Mouse (Mus musculus) telencephalon, adult 2 months (tissue): ENCODE measurements at regions not wholly inside any gene's neighbourhood (a gene's known extent, or its start where the extent isn't known, plus 50 kb on each side); places are given as distances from the start of the nearest gene placed in this dataset.

ENCODE experiments used
- DNase-seq: peaks from one replicate; pipeline ENCODE4 v3.0.0-alpha.2; 2011; ENCODE audit warnings: low read depth, low spot score

- no peak for DNase-seq
Measured at GRCm38 (mm10) chr3:52644178-52645128, 372.6 kb downstream of the Cog6 start.

DNA sequence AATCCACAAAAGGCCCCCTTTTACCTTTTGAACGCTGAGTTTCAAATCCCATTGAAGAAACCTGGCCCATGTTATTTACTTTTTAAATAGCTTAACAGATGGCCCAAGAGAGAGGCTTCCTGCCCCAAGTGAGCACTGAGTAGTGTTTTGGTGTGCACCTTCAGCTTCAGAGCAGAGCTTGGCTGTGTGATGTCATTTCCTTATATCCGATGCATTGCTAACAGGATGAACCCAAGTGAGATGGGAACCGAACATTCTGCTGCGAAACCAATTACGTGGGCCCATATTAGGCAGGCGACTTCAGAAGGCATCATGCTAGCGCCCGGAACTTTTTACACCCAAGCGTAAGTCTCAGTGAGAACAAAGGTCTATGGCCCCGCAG lies 373.2 kb downstream of the Cog6 start:
- no peak for DNase-seq

- no peak for DNase-seq
Measured at GRCm38 (mm10) chr3:52643100-52643551, 373.9 kb downstream of the Cog6 start.

- no peak for DNase-seq
Measured at GRCm38 (mm10) chr3:52641226-52642181, 373.4 kb downstream of the Foxo1 start.

- no peak for DNase-seq
Measured at GRCm38 (mm10) chr3:52640250-52641147, 372.4 kb downstream of the Foxo1 start.

GRCm38 (mm10) chr3:52638816-52639215 lies 370.7 kb downstream of the Foxo1 start:
- no peak for DNase-seq

GRCm38 (mm10) chr3:52634353-52634752 lies 366.2 kb downstream of the Foxo1 start:
- DNase-seq, result no peak

- no peak for DNase-seq
Measured at GRCm38 (mm10) chr3:52633491-52634100, 365.5 kb downstream of the Foxo1 start.

DNA sequence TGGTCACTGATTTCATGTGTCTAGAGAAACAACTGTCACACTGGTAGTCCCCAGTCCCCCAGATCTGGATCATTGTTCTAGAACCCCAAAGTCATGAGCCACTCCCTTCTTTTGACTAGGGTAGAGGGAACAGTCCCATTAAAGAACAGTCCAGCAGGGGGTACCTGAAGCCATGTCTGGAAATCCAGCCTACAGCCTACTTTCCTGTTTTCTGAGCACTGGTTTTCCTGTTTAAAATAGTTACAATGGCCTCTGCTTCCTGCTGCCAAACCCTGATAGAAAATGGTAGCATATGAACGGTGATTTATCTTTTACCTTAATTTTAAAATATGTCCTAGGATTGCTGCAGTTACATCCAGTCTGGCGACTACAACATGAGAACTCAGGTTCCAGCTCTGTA lies 364.5 kb downstream of the Foxo1 start:
- DNase-seq, result no peak

DNA sequence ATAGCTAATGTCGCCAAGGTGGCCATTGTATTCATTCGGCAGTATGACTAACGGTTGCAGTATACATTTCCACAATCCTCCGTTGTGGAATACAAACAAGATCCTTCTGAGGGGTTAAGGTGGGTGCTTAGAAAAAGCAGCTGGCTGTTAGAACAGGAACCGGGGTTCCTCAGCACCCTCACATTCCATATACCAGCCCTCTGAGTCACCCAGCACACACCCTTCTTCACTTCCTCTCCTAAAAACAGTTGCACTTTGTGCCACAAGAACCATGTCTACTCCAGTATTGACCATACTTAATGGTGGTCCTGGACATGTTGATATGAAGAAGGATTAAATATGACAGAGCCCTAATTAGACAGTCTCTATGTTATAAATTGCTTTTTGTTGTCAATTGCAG lies 362.1 kb downstream of the Foxo1 start:
- no peak for DNase-seq

DNA sequence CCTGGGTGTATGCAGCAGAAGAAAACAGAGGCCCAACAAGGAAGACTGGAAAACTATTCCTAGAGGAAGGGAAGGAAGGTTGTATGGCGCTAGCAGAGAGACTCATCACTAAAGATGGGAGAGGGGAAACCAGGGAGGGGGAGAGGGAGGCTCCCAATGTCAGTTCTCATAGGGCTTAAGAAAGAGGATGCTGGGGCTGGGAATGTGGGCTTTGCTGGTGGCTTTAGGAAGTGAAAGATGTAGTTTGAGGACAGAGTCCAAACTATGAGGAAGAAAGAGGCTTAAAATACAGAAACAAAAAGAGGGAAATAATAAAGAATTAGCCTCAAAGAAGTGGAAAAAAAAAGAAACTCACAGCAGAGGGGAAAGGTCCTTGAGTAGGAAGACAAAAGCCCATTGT lies 357.0 kb downstream of the Foxo1 start:
- no peak for DNase-seq

DNA sequence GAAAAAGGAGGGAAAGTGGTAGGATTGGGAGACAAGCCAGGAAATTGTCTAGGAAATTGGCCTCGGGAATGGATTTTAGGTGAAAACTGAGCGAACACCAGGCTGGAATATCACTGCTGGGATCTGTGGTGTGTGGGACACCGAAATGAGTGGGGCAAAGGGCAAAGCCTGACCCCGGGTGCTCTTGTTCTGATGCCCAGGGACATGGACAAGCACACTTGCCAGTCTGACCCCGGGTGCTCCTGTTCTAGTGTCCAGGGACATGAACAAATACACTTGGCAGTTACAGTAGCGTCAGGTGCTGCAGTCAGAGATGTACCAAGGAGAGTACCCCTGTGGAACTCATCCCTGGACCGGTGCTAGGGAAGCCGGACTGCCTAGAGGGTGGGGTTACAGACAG lies 354.4 kb downstream of the Foxo1 start:
- no peak for DNase-seq

GRCm38 (mm10) chr3:52621936-52622335 lies 353.8 kb downstream of the Foxo1 start:
- no peak for DNase-seq

DNA sequence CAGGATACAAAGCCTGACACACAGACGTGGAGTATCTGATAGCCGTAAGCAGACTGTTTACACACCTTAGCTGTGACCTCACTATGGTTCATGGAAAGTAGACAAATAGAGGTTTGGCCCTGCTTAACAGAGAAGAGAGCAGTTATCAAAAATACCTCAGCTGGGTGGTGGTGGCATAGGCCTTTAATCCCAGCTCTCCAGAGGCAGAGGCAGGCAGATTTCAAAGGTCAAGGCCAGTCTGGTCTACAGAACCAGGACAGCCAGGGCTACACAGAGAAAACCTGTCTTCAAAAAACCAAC lies 350.7 kb downstream of the Foxo1 start:
- no peak for DNase-seq

DNA sequence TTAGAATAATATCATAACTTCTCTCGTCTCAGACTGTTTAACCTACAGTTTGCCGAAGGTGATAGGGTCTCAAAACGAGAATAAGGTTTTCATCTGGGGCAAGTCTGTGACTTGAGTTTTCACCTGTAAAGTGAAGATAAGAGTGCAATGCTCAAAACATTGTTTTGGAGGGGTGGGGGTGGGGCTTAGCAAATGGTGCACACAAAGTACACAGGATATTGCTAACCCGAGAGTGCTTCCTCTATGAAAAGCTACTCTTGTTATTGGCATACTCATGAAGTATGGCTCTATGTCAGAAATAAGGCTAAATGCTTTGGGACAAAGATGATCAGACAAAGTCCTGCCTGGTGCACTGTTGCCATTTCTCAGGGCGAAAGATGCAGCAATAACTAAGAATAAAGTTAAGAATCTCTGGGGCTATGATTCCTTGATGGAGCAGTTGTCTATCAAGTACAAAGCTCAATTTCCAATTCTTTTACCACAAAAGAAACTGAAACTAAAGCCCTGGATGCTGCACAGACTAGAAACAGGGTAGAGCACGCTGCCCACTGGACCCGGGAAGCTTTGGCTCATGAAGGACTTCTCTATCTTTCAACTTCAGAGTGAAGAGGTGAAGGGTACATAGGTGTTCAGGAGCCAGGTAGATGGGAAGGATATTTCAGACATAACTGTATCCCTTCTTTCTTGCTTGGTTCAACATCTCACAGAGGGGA lies 350.2 kb downstream of the Foxo1 start:
- no peak for DNase-seq

- no peak for DNase-seq
Measured at GRCm38 (mm10) chr3:52617413-52618149, 349.4 kb downstream of the Foxo1 start.

DNA sequence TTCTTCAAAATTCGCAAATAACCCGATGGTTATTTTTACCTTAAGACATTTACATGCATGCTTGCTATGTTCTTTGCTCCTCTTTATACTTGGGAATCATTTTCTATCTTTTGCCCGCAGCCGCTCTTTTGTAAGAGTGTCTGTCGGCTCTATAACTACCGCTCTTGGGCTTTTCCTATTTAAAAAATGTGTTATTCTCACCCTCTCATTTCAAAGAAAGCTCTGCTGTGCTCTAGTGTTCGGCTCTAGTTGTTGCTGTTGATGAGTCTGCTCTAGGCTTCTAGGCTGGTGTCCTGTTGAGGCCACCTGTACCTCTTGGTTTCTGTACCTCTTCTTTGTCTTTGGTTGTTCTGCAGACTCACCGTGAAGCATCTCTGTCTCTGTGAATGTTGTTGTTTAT lies 343.7 kb downstream of the Foxo1 start:
- peak; percentile 51 for DNase-seq

DNA sequence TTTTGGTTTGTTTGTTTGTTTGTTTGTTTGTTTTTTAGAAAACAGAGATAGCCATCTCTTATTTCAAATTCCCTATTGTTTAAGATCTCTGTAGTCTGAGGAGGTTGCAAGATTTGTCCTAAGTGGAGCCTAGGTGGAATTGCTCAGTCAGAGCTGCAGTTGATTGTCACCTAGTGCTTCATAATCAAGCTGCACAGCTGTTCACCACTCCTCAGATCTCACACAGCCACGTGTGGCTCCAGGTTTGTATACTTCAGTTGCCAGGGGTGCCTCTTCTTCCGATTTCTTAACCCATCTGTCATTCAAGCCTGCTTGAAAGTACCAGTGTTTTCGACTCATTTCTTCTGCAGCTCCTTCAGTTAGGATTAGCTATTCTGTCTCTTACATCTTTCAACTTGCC lies 342.3 kb downstream of the Foxo1 start:
- DNase-seq, result no peak

- DNase-seq, result no peak
Measured at GRCm38 (mm10) chr3:52608086-52608426, 339.9 kb downstream of the Foxo1 start.
